Comparison of ENCODE assay signal across 8 mouse cellular contexts in genomic region chr10:78018797-78019203, GRCm38 (mm10). TPM values are rescaled to one million over a fixed set of nuclear protein-coding genes. Genes with fewer than 3 reads are reported as not detected.
A peak's percentile ranks its signal among the peaks of the same experiment; 100 is the strongest.
DNase-seq lines count a peak whose midpoint lies in the region; ATAC-seq and TF ChIP-seq lines count a peak whose summit lies in the region.

No protein-coding gene starts in this region.

- no peak overlapping the region for H3K27ac ChIP-seq in bone marrow, adult 2 months (ENCODE audit: control insufficient read depth, insufficient read depth, low read depth, low read length, poor library complexity)
- no peak overlapping the region for H3K27ac ChIP-seq in embryonic facial prominence, embryonic 14.5 days (replicated peaks; ENCODE audit: low read depth, low read length)
- peak overlapping the region; percentile 53; the same call in 1 of the 2 replicates for H3K27ac ChIP-seq in heart, embryonic 12.5 days (ENCODE audit: poor library complexity, severe bottlenecking)
- H3K27ac ChIP-seq in kidney, embryonic 16.5 days (ENCODE audit: low read length): no peak overlapping the region
- H3K27ac ChIP-seq in neural tube, embryonic 15.5 days (replicated peaks): no peak overlapping the region

- TF ChIP-seq CTCF in bone marrow, adult 2 months (IDR thresholded peaks at IDR 0.05; ENCODE audit: control insufficient read depth, insufficient read depth, low read length): peak; percentile 98

- ATAC-seq in embryonic facial prominence, embryonic 14.5 days (ENCODE audit: low read depth): peak; percentile 84; the same call in 1 of the 2 replicates
- peak; percentile 77 for ATAC-seq in heart, embryonic 12.5 days (ENCODE audit: insufficient number of reproducible peaks, low FRiP score)
- ATAC-seq in kidney, embryonic 16.5 days (ENCODE audit: low FRiP score, low TSS enrichment): peak; percentile 71
- ATAC-seq in neural tube, embryonic 15.5 days (ENCODE audit: low FRiP score): peak; percentile 72

- no peaks in the 10 kb centered on the region for H3K9me3 ChIP-seq in embryonic facial prominence, embryonic 14.5 days (ENCODE audit: control insufficient read depth, low read length)
- peaks cover 6% of the 10 kb centered on the region; the same call in 1 of the 2 replicates for H3K9me3 ChIP-seq in heart, embryonic 12.5 days (replicated peaks)
- no peaks in the 10 kb centered on the region for H3K9me3 ChIP-seq in kidney, embryonic 16.5 days (ENCODE audit: low read length)
- H3K9me3 ChIP-seq in neural tube, embryonic 15.5 days (replicated peaks): no peaks in the 10 kb centered on the region

- no peak overlapping the region for H3K4me3 ChIP-seq in bone marrow, adult 2 months (replicated peaks; ENCODE audit: control insufficient read depth, low read depth, low read length)
- H3K4me3 ChIP-seq in embryonic facial prominence, embryonic 14.5 days (ENCODE audit: low read depth, low read length): peak overlapping the region; percentile 7; the same call in 1 of the 2 replicates
- peak overlapping the region; percentile 28; the same call in 1 of the 2 replicates for H3K4me3 ChIP-seq in heart, embryonic 12.5 days
- H3K4me3 ChIP-seq in kidney, embryonic 16.5 days (ENCODE audit: low read length): peak overlapping the region; percentile 37
- H3K4me3 ChIP-seq in neural tube, embryonic 15.5 days (replicated peaks): peak overlapping the region; percentile 35

- 18% methylated on average over 19 of the region's 19 CpGs for WGBS in bone marrow, adult 2 months
- WGBS in embryonic facial prominence, embryonic 14.5 days: 16% methylated on average over 19 of the region's 19 CpGs
- WGBS in heart, embryonic 12.5 days: 18% methylated on average over 19 of the region's 19 CpGs
- 18% methylated on average over 19 of the region's 19 CpGs for WGBS in kidney, embryonic 16.5 days
- 16% methylated on average over 19 of the region's 19 CpGs for WGBS in neural tube, embryonic 15.5 days

- no peaks in the 10 kb centered on the region for H3K27me3 ChIP-seq in embryonic facial prominence, embryonic 14.5 days (replicated peaks; ENCODE audit: control insufficient read depth, insufficient read depth, low read length)
- H3K27me3 ChIP-seq in heart, embryonic 12.5 days (replicated peaks): 0 out of 2 replicates have a peak, but pooled peaks cover 3% of the 10 kb centered on the region
- H3K27me3 ChIP-seq in kidney, embryonic 16.5 days (ENCODE audit: insufficient read depth, low read length): no peaks in the 10 kb centered on the region
- H3K27me3 ChIP-seq in neural tube, embryonic 15.5 days (replicated peaks): no peaks in the 10 kb centered on the region

- peak; percentile 93 for DNase-seq in CD4-positive, CD25-positive, alpha-beta regulatory T cell, adult 2 months (ENCODE audit: low read depth, low spot score)
- peak; percentile 89 for DNase-seq in embryonic facial prominence, embryonic 14.5 days (ENCODE audit: low spot score)
- DNase-seq in lung, adult 18-20 months: peak; percentile 52 to 56
- peak; percentile 71 for DNase-seq in testis, postnatal 14 days (ENCODE audit: low spot score)

- H3K9ac ChIP-seq in embryonic facial prominence, embryonic 14.5 days (ENCODE audit: low read depth, low read length): no peak overlapping the region
- 0 out of 2 replicates have a peak overlapping the region, but pooled peaks have one; percentile 55 for H3K9ac ChIP-seq in heart, embryonic 12.5 days
- peak overlapping the region; percentile 59 for H3K9ac ChIP-seq in kidney, embryonic 16.5 days (replicated peaks; ENCODE audit: low read length)
- no peak overlapping the region for H3K9ac ChIP-seq in neural tube, embryonic 15.5 days (replicated peaks)

- H3K4me2 ChIP-seq in embryonic facial prominence, embryonic 14.5 days (ENCODE audit: low read depth, low read length): peak overlapping the region; percentile 43
- H3K4me2 ChIP-seq in heart, embryonic 12.5 days: peak overlapping the region; percentile 64
- peak overlapping the region; percentile 59 for H3K4me2 ChIP-seq in kidney, embryonic 16.5 days (replicated peaks; ENCODE audit: low read depth, low read length)
- H3K4me2 ChIP-seq in neural tube, embryonic 15.5 days: peak overlapping the region; percentile 67

- peak; percentile 29; the same call in 1 of the 2 replicates for TF ChIP-seq POLR2A in bone marrow, adult 2 months (IDR thresholded peaks at IDR 0.05; ENCODE audit: borderline replicate concordance, control insufficient read depth, low read depth, low read length)

- H3K4me1 ChIP-seq in bone marrow, adult 2 months (ENCODE audit: control insufficient read depth, insufficient read depth, low read length): peaks cover 2% of the 10 kb centered on the region
- H3K4me1 ChIP-seq in embryonic facial prominence, embryonic 14.5 days (ENCODE audit: control insufficient read depth, insufficient read depth, low read length): no peaks in the 10 kb centered on the region
- H3K4me1 ChIP-seq in heart, embryonic 12.5 days (replicated peaks): peaks cover 11% of the 10 kb centered on the region; the same call in 1 of the 2 replicates
- H3K4me1 ChIP-seq in kidney, embryonic 16.5 days (ENCODE audit: insufficient read depth, low read length): no peaks in the 10 kb centered on the region
- H3K4me1 ChIP-seq in neural tube, embryonic 15.5 days: no peaks in the 10 kb centered on the region

- H3K36me3 ChIP-seq in embryonic facial prominence, embryonic 14.5 days (ENCODE audit: control insufficient read depth, insufficient read depth, low read length): no peaks in the 10 kb centered on the region
- no peaks in the 10 kb centered on the region for H3K36me3 ChIP-seq in heart, embryonic 12.5 days
- no peaks in the 10 kb centered on the region for H3K36me3 ChIP-seq in kidney, embryonic 16.5 days (ENCODE audit: insufficient read depth, low read length)
- H3K36me3 ChIP-seq in neural tube, embryonic 15.5 days: no peaks in the 10 kb centered on the region

RNA-seq across cellular contexts. Expression of gene Pfkl, which starts 8.9 kb away (rescaled TPM):
- polyA plus RNA-seq in bone marrow, adult 2 months (2011; ENCODE audit: insufficient read depth, insufficient read length, low replicate concordance, missing spikeins): 8.0 and 13.3 TPM in 2 replicates
- 87.0 and 114 TPM in 2 replicates for polyA plus RNA-seq in embryonic facial prominence, embryonic 14.5 days (2014; fragmentation: Nextera tagmentation; extraction: Ambion mirVana)
- polyA plus RNA-seq in heart, embryonic 12.5 days (2016; fragmentation: Nextera tagmentation; extraction: Ambion mirVana): 220 and 226 TPM in 2 replicates
- polyA plus RNA-seq in kidney, embryonic 16.5 days (2015; fragmentation: Nextera tagmentation; extraction: Ambion mirVana): 190 and 194 TPM in 2 replicates
- polyA plus RNA-seq in neural tube, embryonic 15.5 days (2015; fragmentation: Nextera tagmentation; extraction: Ambion mirVana): 112 and 133 TPM in 2 replicates

RNA-seq across cellular contexts. Expression of gene Dnmt3l, which starts 22.9 kb away (rescaled TPM):
- 6.7 TPM in 1 of 2 replicates, not detected in the other for polyA plus RNA-seq in bone marrow, adult 2 months (2011; ENCODE audit: insufficient read depth, insufficient read length, low replicate concordance, missing spikeins)
- polyA plus RNA-seq in embryonic facial prominence, embryonic 14.5 days (2014; fragmentation: Nextera tagmentation; extraction: Ambion mirVana): 0.25 TPM in 1 of 2 replicates, not detected in the other
- polyA plus RNA-seq in heart, embryonic 12.5 days (2016; fragmentation: Nextera tagmentation; extraction: Ambion mirVana): not detected in 2 replicates
- 0.49 and 1.2 TPM in 2 replicates for polyA plus RNA-seq in kidney, embryonic 16.5 days (2015; fragmentation: Nextera tagmentation; extraction: Ambion mirVana)
- polyA plus RNA-seq in neural tube, embryonic 15.5 days (2015; fragmentation: Nextera tagmentation; extraction: Ambion mirVana): 0.09 TPM in 1 of 2 replicates, not detected in the other

RNA-seq across cellular contexts. Expression of gene Aire, which starts 24.6 kb away (rescaled TPM):
- polyA plus RNA-seq in bone marrow, adult 2 months (2011; ENCODE audit: insufficient read depth, insufficient read length, low replicate concordance, missing spikeins): not detected in 2 replicates
- 0.24 TPM in 1 of 2 replicates, not detected in the other for polyA plus RNA-seq in embryonic facial prominence, embryonic 14.5 days (2014; fragmentation: Nextera tagmentation; extraction: Ambion mirVana)
- 0.42 TPM in 1 of 2 replicates, not detected in the other for polyA plus RNA-seq in heart, embryonic 12.5 days (2016; fragmentation: Nextera tagmentation; extraction: Ambion mirVana)
- 1.7 and 2.1 TPM in 2 replicates for polyA plus RNA-seq in kidney, embryonic 16.5 days (2015; fragmentation: Nextera tagmentation; extraction: Ambion mirVana)
- 0.18 and 2.5 TPM in 2 replicates for polyA plus RNA-seq in neural tube, embryonic 15.5 days (2015; fragmentation: Nextera tagmentation; extraction: Ambion mirVana)

RNA-seq across cellular contexts. Expression of gene 1810043G02Rik, which starts 40.5 kb away (rescaled TPM):
- polyA plus RNA-seq in bone marrow, adult 2 months (2011; ENCODE audit: insufficient read depth, insufficient read length, low replicate concordance, missing spikeins): 4.4 and 5.8 TPM in 2 replicates
- 27.5 and 29.1 TPM in 2 replicates for polyA plus RNA-seq in embryonic facial prominence, embryonic 14.5 days (2014; fragmentation: Nextera tagmentation; extraction: Ambion mirVana)
- polyA plus RNA-seq in heart, embryonic 12.5 days (2016; fragmentation: Nextera tagmentation; extraction: Ambion mirVana): 14.8 and 15.6 TPM in 2 replicates
- 33.9 and 34.2 TPM in 2 replicates for polyA plus RNA-seq in kidney, embryonic 16.5 days (2015; fragmentation: Nextera tagmentation; extraction: Ambion mirVana)
- polyA plus RNA-seq in neural tube, embryonic 15.5 days (2015; fragmentation: Nextera tagmentation; extraction: Ambion mirVana): 48.5 and 51.5 TPM in 2 replicates

RNA-seq across cellular contexts. Expression of gene Trpm2, which starts 48.4 kb away (rescaled TPM):
- polyA plus RNA-seq in bone marrow, adult 2 months (2011; ENCODE audit: insufficient read depth, insufficient read length, low replicate concordance, missing spikeins): 19.2 and 53.7 TPM in 2 replicates
- 0.41 and 1.4 TPM in 2 replicates for polyA plus RNA-seq in embryonic facial prominence, embryonic 14.5 days (2014; fragmentation: Nextera tagmentation; extraction: Ambion mirVana)
- 0.19 and 0.32 TPM in 2 replicates for polyA plus RNA-seq in heart, embryonic 12.5 days (2016; fragmentation: Nextera tagmentation; extraction: Ambion mirVana)
- polyA plus RNA-seq in kidney, embryonic 16.5 days (2015; fragmentation: Nextera tagmentation; extraction: Ambion mirVana): 0.59 and 0.95 TPM in 2 replicates
- 8.1 and 9.5 TPM in 2 replicates for polyA plus RNA-seq in neural tube, embryonic 15.5 days (2015; fragmentation: Nextera tagmentation; extraction: Ambion mirVana)

Comparison
In these comparisons a context has a peak if more than half of its experiments do, and no peak if none do; other contexts are left out.
1. H3K9ac ChIP-seq: peak in heart, embryonic 12.5 days (single experiment) and kidney, embryonic 16.5 days (single experiment); none in embryonic facial prominence, embryonic 14.5 days (single experiment) and neural tube, embryonic 15.5 days (single experiment).
2. Peak in every context shown above with its lines, with median percentiles within 50 percentile points of each other: DNase-seq, ATAC-seq and H3K4me2 ChIP-seq.